Mouse (Mus musculus): ENCODE results near the gene Olfml2b.

- TF ChIP-seq CTCF (IDR thresholded peaks at IDR 0.05; ENCODE audit: low read depth, low read length): no peak
- no peak for TF ChIP-seq EP300 (IDR thresholded peaks at IDR 0.05; ENCODE audit: insufficient read depth, low read depth, low read length)
Measured at GRCm38 (mm10) chr1:170704103-170704502, 59.8 kb downstream of the Olfml2b start.
